Mouse (Mus musculus): Measurements from ENCODE around the gene Mfrp. TPM values are rescaled to one million over a fixed set of nuclear protein-coding genes. Genes with fewer than 3 reads are reported as not detected.

The Mfrp gene
- polyA plus RNA-seq, 1 experiment from 2014 or later, result not detected

GRCm38 (mm10) chr9:44083392-44084121, 18.0 kb upstream of the Mfrp start:
- Histone ChIP-seq H3K9me3 (replicated peaks; ENCODE audit: control insufficient read depth, low read length) (no peaks in the 10 kb centered on the region), H3K27me3 (replicated peaks; ENCODE audit: control insufficient read depth, insufficient read depth, low read length) (peaks cover 11% of the 10 kb centered on the region; the same call in 1 of the 2 replicates), H3K36me3 (ENCODE audit: control insufficient read depth, insufficient read depth, low read length) (no peaks in the 10 kb centered on the region), H3K4me2 (ENCODE audit: low read length) (peak overlapping the region; percentile 97), H3K4me1 (ENCODE audit: control insufficient read depth, insufficient read depth, low read length) (peaks cover 26% of the 10 kb centered on the region), H3K4me3 (ENCODE audit: low read depth, low read length) (peak overlapping the region; percentile 53), H3K9ac (ENCODE audit: low read length) (0 out of 2 replicates have a peak overlapping the region, but pooled peaks have one; percentile 4), H3K27ac (ENCODE audit: low read depth, low read length) (no peak overlapping the region)
- WGBS, result 16% methylated on average over 23 of the region's 23 CpGs
- ATAC-seq (no peak), DNase-seq (ENCODE audit: low spot score) (peak; percentile 44)

- Histone ChIP-seq H3K9ac (ENCODE audit: low read length) (peak overlapping the region; percentile 74), H3K9me3 (replicated peaks; ENCODE audit: control insufficient read depth, low read length) (no peaks in the 10 kb centered on the region), H3K27me3 (replicated peaks; ENCODE audit: control insufficient read depth, insufficient read depth, low read length) (peaks cover 11% of the 10 kb centered on the region; the same call in 1 of the 2 replicates), H3K4me1 (ENCODE audit: control insufficient read depth, insufficient read depth, low read length) (peaks cover 21% of the 10 kb centered on the region), H3K36me3 (ENCODE audit: control insufficient read depth, insufficient read depth, low read length) (no peaks in the 10 kb centered on the region), H3K4me2 (ENCODE audit: low read length) (peak overlapping the region; percentile 97), H3K27ac (ENCODE audit: low read depth, low read length) (no peak overlapping the region), H3K4me3 (ENCODE audit: low read depth, low read length) (peak overlapping the region; percentile 53)
- ATAC-seq (0 out of 2 replicates have a peak, but pooled peaks have one; percentile 21), DNase-seq (ENCODE audit: low spot score) (no peak)
- 3% methylated on average over 14 of the region's 14 CpGs for WGBS
These were observed 17.3 kb upstream of the Mfrp start for GRCm38 (mm10) chr9:44084236-44084635.

GRCm38 (mm10) chr9:44084659-44085229, 16.8 kb upstream of the Mfrp start:
- under 1% methylated on average over 49 of the region's 62 CpGs for WGBS
- ATAC-seq (peak; percentile 69), DNase-seq (ENCODE audit: low spot score) (peak; percentile 74)
- peak overlapping the region; percentile 97 for H3K4me2 ChIP-seq (ENCODE audit: low read length)
- H3K9me3 ChIP-seq (replicated peaks; ENCODE audit: control insufficient read depth, low read length), result no peaks in the 10 kb centered on the region
- H3K27me3 ChIP-seq (replicated peaks; ENCODE audit: control insufficient read depth, insufficient read depth, low read length), result peaks cover 11% of the 10 kb centered on the region; the same call in 1 of the 2 replicates
- no peaks in the 10 kb centered on the region for H3K36me3 ChIP-seq (ENCODE audit: control insufficient read depth, insufficient read depth, low read length)
- peak overlapping the region; percentile 53 for H3K4me3 ChIP-seq (ENCODE audit: low read depth, low read length)
- H3K9ac ChIP-seq (ENCODE audit: low read length), result peak overlapping the region; percentile 74
- peaks cover 21% of the 10 kb centered on the region for H3K4me1 ChIP-seq (ENCODE audit: control insufficient read depth, insufficient read depth, low read length)
- no peak overlapping the region for H3K27ac ChIP-seq (ENCODE audit: low read depth, low read length)

- Histone ChIP-seq H3K27ac (ENCODE audit: low read depth, low read length) (no peak overlapping the region), H3K36me3 (ENCODE audit: control insufficient read depth, insufficient read depth, low read length) (no peaks in the 10 kb centered on the region), H3K4me2 (ENCODE audit: low read length) (peak overlapping the region; percentile 97), H3K27me3 (replicated peaks; ENCODE audit: control insufficient read depth, insufficient read depth, low read length) (peaks cover 11% of the 10 kb centered on the region; the same call in 1 of the 2 replicates), H3K9me3 (replicated peaks; ENCODE audit: control insufficient read depth, low read length) (no peaks in the 10 kb centered on the region), H3K4me1 (ENCODE audit: control insufficient read depth, insufficient read depth, low read length) (peaks cover 21% of the 10 kb centered on the region), H3K9ac (ENCODE audit: low read length) (peak overlapping the region; percentile 74), H3K4me3 (ENCODE audit: low read depth, low read length) (peak overlapping the region; percentile 53)
- 2% methylated on average over 10 of the region's 10 CpGs for WGBS
- DNase-seq (ENCODE audit: low spot score) (no peak), ATAC-seq (no peak)
These were observed 16.3 kb upstream of the Mfrp start for GRCm38 (mm10) chr9:44085276-44085675.

DNA sequence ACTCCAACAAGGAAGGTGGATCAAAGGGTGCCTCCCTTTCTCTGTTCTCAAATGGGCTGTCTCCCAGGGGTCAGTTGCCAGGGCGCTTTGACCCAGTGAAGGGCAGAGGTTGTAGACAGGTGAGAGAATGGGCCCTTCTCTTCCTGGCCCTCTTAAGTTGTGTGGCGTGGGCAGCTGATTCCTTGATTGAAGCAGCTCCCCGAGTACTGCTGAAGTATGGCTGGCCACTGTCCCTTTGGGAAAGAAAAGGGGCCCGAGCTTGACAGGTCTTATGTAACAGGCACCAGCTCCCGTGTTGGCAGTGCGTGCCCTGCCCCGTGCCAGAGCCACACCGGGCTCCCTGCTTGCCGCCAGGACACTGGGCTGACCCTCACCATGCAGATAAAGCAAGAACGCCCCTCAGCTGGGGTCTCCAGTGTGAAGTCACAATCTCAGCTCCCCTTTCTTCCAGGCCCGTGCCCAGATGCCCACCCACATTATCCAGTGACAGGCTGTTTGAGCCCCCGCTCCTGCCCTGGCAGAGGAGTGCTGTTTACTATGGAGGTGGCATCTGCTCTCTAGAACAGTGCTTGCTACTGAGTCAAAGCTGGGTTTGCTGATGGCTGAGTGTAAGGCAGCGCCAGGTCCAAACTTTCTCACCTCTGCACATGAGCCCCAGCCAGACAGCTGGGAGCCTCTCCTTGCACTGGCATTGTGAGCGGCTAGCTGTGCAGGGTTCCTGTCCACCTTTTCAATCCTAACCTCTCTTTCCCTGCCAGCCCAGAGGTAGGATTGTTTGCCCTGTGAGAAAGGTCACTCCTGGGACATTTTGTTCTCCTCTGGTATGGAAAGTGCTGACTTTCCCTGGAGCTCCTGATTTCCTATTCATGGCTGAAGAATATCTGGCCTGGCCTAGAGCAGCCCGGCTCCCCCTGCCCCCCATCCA, 15.5 kb upstream of the Mfrp start:
- Histone ChIP-seq H3K27me3 (replicated peaks; ENCODE audit: control insufficient read depth, insufficient read depth, low read length) (peaks cover 11% of the 10 kb centered on the region; the same call in 1 of the 2 replicates), H3K27ac (ENCODE audit: low read depth, low read length) (no peak overlapping the region), H3K9me3 (replicated peaks; ENCODE audit: control insufficient read depth, low read length) (no peaks in the 10 kb centered on the region), H3K9ac (ENCODE audit: low read length) (no peak overlapping the region), H3K36me3 (ENCODE audit: control insufficient read depth, insufficient read depth, low read length) (no peaks in the 10 kb centered on the region), H3K4me3 (ENCODE audit: low read depth, low read length) (0 out of 2 replicates have a peak overlapping the region, but pooled peaks have one; percentile 53), H3K4me1 (ENCODE audit: control insufficient read depth, insufficient read depth, low read length) (peaks cover 21% of the 10 kb centered on the region), H3K4me2 (ENCODE audit: low read length) (peak overlapping the region; percentile 97; the same call in 1 of the 2 replicates)
- WGBS, result 69% methylated on average over 15 of the region's 15 CpGs
- DNase-seq (ENCODE audit: low spot score) (no peak), ATAC-seq (no peak)

GRCm38 (mm10) chr9:44086960-44087359, 14.6 kb upstream of the Mfrp start:
- Histone ChIP-seq H3K36me3 (ENCODE audit: control insufficient read depth, insufficient read depth, low read length) (no peaks in the 10 kb centered on the region), H3K4me1 (ENCODE audit: control insufficient read depth, insufficient read depth, low read length) (peaks cover 18% of the 10 kb centered on the region), H3K27me3 (replicated peaks; ENCODE audit: control insufficient read depth, insufficient read depth, low read length) (peaks cover 11% of the 10 kb centered on the region; the same call in 1 of the 2 replicates), H3K9me3 (replicated peaks; ENCODE audit: control insufficient read depth, low read length) (no peaks in the 10 kb centered on the region), H3K9ac (ENCODE audit: low read length) (no peak overlapping the region), H3K27ac (ENCODE audit: low read depth, low read length) (no peak overlapping the region), H3K4me3 (ENCODE audit: low read depth, low read length) (no peak overlapping the region), H3K4me2 (ENCODE audit: low read length) (no peak overlapping the region)
- 47% methylated on average over 10 of the region's 10 CpGs for WGBS
- DNase-seq (ENCODE audit: low spot score), result no peak
- ATAC-seq, result no peak

GRCm38 (mm10) chr9:44087761-44088455, 13.6 kb upstream of the Mfrp start:
- H3K27ac ChIP-seq (ENCODE audit: low read depth, low read length), result no peak overlapping the region
- DNase-seq (ENCODE audit: low spot score) (no peak), ATAC-seq (no peak)
- peaks cover 11% of the 10 kb centered on the region; the same call in 1 of the 2 replicates for H3K27me3 ChIP-seq (replicated peaks; ENCODE audit: control insufficient read depth, insufficient read depth, low read length)
- no peaks in the 10 kb centered on the region for H3K9me3 ChIP-seq (replicated peaks; ENCODE audit: control insufficient read depth, low read length)
- H3K36me3 ChIP-seq (ENCODE audit: control insufficient read depth, insufficient read depth, low read length), result no peaks in the 10 kb centered on the region
- H3K4me3 ChIP-seq (ENCODE audit: low read depth, low read length), result no peak overlapping the region
- H3K9ac ChIP-seq (ENCODE audit: low read length), result 0 out of 2 replicates have a peak overlapping the region, but pooled peaks have one; percentile 17
- WGBS, result 15% methylated on average over 15 of the region's 15 CpGs
- no peak overlapping the region for H3K4me2 ChIP-seq (ENCODE audit: low read length)
- peaks cover 18% of the 10 kb centered on the region for H3K4me1 ChIP-seq (ENCODE audit: control insufficient read depth, insufficient read depth, low read length)

All from forebrain, embryonic 14.5 days (tissue).